Mouse (Mus musculus) heart, adult 9 months (tissue): ENCODE results near the gene Defb43.

Experiments used
- DNase-seq, 2 experiments: peaks; one replicate each; pipeline ENCODE4 v3.0.0; 2022; ENCODE audit warnings: low spot score in 2 of 2

Gene Defb43

DNA sequence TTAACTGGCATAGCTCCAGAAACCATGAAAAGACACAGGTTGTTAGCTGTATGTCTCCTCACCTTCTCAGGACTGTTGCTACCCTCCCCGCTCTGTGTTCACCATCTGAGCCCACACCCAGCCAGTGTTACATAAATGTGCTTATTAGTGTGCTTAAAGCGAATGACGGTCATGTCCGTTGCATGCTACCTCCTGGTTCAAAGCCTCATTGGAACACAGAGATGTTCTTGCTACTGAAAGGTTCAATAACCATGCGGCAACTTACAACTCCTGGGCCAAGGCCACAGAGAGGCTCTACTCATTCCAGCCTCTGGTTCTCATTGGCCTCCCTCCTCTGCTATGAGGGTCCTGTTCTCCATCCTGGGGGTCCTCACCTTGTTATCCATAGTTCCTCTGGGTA is at the start of gene Defb43:
Defb43 (plus strand) TSS at position 301 of the 400 bp plus-strand sequence.
- no peak for DNase-seq

DNA sequence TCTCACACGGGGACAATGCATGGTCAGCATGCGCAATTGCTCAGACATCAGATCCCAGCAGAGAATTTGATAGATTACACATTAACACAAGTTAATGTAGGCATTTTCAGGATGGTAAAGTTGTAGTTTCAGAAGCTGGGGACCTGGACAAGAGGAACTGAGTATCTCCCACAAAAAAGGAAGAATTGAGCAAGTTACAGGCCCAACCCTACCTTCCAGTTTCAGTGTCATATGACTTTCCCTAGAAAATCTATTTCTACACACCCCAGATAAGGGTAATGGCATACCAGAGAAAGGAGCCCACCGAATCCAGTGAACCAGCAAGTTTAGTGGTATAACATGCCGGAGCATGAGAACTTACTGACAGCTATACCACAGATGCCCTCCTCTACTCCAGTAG is 47.9 kb upstream of the Defb43 start:
- no peak for DNase-seq

DNA sequence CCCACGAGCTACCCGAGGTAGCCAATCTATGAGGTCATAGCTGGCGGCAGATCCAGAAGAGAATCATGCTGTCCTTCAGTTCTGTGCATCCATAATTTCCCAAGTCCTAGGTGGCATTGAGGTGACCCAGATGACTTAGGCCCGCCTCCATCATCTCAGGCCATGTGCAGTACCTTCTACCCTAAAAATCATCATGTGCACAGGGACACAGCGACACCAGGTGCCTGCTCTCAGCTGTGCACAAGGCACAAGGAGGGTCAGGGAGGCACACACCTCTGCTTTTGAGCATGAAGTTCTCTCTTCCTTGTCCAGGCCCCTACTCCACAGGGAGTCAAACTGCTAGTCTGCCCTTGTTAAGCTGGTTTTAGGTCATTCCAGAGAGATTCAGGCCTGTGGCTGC is 46.2 kb upstream of the Defb43 start:
- no peak for DNase-seq

DNA sequence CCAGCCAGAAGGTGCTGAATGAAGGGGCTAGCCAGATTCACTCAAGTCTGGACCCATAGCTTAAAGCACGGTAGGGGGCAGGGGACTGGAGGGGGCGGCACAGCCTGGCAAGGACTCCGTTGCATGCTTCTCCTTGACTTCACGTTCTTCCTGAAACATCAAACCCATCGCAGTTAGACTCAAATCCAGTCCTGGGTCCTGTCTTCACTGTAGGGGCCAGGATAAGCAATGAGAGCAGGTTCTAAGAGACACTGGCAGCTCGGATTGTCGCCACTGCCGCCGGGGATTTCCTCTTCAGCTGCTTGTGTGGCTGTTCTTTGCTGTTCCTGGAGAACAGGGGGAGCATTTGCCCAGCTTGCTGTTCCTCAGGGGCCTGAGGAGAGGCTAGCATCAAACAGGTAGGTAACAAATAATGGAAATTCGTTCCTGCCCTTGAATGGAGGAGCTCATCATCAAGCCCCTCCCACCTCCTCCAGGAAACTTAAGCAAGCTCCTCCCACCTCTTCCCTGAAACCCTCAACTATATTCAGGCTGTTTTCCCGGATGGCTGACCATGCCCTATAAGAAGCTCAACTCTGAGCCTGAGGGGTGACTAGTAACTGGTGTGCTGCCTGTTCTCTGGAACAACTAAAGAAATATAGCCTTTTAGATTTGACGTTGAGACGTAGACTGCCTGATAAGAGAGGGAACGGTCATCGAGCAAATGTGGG is 45.6 kb upstream of the Defb43 start:
- no peak for DNase-seq

DNA sequence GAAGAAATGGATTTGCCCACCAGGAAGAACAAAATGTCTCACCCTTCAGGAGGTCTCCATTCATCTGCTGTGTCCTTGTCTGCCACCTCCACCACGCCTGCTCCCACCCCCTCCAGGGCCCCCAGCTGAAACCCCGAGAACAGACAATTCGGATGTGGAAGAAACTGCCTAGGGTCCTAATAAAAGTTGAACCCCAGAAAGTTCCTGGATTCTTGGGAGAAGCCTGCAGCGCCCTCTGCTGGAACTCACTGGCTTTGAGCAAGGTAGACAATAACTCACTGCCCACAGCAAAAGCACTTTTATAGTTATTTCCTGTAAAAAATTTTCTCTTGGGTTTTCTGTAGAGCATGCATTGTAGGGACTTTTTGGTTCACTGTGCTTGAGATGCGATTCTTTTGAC is 36.5 kb upstream of the Defb43 start:
- peak; percentile 1 to 65 for DNase-seq

DNA sequence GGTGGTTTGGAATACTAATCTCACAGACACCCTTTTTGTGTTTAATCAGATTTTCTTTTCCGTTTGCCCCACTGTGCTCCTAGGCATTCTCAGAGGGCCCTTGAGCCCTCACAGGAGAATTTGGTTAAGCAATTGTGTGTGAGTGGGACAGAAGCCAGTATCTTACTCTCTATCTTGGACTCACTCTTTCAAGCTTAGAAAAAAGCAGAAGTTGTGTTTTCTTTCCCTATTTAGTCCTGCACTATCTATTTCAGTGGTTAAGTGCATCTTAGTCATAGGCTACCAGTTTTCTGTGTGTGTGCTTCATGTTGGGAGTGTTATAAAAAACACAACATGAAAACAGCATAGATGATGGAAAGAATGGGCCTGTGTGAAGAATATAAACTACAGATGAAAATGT is 31.8 kb upstream of the Defb43 start:
- no peak for DNase-seq

DNA sequence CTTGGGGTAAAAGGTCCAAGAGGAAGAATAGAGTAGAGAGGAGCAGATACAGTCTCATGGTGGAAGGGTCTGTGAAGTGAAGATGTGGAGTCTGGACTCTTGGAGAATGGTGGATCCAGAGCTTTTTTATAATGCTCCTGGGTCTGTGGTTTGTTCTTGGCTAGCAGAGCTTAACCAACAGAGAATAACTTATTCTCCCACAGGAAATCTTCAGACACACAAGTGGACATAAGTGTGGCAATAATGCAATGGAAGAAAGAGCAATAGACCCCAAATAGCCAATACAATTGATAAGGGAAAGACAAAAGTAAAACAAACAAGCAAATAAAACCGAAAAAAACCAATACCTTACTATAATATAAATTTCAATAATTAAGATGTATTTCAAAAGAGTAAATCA is 27.2 kb upstream of the Defb43 start, which contains the start of gene Defb48:
Defb48 (minus strand) TSS at position 101 of the 400 bp plus-strand sequence.
- DNase-seq = no peak

DNA sequence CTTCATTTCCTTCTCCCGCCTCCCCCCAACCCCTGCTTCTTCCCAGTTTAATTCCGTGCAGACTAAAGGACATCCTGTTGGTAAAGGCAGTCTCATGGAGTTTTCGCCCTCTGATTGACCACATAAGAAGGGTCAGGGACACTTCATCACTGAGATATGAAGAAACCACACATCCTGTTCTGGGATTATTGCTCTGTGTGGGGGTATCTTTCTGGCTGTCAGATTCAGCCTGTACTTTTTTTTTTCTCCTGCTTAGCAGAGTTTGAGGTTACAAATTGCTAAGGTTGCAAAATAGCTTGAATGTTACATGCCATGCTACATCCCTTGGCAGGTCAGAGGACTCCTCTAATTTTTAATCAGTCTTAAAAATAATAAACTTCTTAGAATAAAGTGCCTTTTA is 20.3 kb upstream of the Defb43 start:
- DNase-seq = no peak

DNA sequence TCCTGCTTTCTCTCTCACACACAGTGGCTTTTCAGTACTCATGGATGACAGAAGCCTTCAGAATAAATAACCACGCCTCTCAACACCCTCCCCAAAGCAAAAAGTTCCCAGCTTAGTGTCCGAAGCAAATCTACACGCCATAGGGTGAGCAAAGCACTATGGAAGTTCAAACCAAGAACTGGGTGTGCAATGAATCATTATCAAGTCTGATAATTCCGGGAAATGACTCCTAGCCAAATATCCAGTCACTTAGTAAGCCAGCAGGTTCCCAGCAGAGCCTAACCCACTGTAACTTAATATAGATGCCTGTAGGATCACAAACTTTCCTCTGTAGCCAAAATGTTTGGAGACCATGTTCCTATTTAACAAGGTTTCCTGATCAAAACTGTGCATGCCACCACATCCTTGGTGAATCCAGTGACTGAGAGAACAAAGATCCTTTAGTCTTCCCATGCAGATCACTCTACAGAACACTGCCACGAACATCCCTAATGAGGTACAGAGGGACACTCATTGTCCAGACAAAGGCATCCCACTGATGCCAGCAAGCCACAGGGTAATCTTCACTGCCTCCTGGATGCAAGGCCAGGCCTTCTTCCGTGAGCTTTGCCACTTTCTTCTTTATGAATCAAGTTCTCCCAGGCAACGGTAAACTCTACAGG is 19.6 kb upstream of the Defb43 start:
- DNase-seq = no peak

DNA sequence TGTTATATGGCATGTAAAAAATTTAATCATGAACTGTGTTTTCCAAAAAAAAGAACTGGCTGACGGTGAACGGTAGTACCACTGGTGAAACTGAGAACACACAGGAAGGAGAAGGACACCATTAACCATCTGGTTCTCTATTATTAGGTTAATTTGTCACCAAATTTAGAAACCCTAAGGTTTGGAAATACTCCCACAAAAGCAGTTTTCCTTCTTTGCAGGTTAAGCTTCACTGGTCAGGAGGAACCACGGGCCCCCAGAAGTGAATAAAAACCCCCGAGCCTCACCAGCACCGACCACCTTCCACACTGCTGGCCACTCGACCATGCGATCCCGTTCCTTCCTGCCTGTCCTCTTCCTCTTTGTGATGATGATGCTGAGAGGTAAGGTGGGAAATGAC is 13.8 kb upstream of the Defb43 start, which contains the start of gene Defb47:
Defb47 (plus strand) TSS at position 301 of the 400 bp plus-strand sequence.
- DNase-seq = no peak

DNA sequence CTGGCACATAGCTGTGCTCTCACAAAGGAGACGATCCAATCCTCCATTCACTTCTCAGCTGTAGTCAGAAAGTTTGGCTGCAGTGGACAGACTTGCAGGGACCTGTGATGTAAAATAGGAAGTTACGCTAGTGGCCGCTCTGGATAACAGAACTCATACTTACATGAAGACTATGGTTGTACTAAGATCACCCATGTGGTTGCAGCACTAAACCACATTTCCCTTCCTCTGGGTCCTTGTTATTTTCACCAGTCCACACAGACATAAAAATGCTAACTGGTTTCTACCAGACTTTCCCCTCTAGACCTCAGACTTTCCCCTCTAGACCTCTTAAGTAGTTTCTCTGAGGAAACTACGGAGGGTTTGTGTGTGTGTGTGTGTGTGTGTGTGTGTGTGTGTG is 12.6 kb upstream of the Defb43 start:
- no peak for DNase-seq

DNA sequence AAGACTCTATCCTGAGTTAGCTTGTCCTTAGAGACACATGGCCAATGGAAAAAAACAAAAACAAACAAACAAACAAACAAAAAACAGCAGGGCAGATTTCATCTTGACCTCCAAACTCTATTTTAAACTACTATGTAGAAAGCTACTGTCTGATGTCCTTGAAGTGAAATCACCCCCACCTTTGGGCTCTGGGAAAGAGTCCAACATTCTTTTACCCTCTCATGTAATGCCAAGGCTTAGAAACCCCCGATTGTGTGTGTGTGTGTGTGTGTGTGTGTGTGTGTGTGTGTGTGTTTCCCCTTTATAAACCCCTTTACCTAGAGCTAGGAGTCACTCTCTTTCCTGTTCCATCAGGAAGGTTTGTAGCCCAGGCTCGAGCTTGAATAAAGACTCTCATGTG is 9.0 kb upstream of the Defb43 start:
- no peak for DNase-seq

DNA sequence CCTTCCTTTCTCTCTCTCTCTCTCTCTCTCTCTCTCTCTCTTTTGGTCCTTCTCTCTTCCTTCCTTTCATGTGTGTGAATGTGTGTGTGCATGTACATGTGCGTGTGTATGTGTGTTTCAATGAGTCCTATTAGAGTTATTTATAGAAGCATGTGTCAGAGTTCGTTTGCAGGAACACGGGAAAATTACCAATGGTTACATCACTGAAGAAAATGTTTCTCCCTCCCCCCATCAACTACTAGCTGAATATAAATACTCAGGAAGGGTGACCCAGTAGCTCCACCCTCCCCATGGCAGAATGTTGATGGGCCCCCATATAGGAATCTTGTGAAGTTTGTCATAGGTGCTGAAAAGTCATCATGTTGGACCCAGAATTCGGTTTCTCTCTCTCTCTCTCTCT is 1.5 kb downstream of the Defb43 start:
- no peak for DNase-seq

DNA sequence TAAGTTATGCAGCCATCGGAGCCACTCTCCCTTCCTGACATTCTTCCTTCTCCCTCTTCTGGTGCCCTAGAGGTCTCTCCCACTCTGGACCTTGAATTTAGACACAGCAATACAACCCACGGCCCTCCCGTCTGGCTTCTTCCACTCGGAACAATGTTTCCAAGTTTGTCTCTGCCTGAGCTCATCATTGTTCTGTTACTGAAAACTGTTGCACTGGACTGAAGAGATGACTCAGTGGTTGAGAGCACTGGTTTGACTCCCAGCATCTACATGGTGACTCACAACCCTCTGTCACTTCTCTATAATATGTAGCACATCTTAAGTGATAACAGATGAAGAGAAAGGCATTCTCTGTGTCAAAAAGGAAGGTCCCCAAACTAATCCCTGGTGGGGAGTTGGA is 3.1 kb downstream of the Defb43 start:
- DNase-seq = no peak

DNA sequence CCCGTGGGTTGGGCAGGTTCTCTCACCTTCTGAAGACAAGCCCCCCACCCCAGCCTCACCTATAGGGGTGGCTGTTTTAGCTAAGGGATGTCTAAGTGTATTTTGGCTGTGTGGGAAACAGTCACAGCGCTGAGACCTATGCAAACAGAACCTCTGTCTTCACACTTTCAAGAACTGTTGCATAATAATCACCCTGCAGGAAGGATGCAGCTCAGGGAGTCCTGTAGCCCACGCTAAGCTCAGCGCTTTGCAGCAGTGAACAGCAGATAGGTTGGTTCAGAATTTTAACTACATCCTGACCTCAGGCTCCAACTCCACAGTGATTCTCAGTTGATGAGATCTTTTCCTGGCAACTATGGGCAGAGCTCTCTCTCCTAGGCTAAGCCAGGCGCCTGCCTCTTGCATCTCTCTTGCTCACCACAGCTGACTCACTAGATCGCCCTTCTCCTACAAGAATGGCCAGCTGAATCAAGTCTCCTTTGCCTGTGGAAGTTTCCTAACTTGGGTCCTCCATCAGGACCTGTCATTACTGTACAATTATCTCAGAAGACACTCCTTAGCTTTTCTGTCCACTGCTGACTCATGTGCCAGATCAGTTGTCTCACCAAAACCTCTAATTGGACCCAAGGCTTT is 9.1 kb downstream of the Defb43 start:
- DNase-seq = no peak

DNA sequence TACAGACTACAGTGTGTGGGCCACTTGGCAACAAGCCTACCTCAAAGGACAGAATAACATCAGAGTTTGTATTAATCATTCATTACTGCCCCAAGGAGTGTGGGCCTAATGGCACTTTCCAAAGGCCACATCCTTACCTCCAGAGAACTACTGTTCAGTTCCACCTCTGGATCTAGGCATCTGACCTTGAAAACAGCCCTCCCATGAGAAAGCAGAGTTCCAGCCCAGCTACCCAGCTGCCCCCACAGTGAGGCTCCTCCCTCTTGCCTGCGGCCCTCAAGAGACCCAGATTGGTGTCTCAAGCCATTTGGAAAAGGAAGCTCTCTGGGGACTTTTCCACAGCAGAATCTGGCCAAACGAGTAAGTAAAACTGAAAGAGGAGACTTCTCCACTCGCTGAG is 35.1 kb downstream of the Defb43 start, which contains the start of gene Defb42:
Defb42 (plus strand) TSS at position 301 of the 400 bp plus-strand sequence.
- no peak for DNase-seq

DNA sequence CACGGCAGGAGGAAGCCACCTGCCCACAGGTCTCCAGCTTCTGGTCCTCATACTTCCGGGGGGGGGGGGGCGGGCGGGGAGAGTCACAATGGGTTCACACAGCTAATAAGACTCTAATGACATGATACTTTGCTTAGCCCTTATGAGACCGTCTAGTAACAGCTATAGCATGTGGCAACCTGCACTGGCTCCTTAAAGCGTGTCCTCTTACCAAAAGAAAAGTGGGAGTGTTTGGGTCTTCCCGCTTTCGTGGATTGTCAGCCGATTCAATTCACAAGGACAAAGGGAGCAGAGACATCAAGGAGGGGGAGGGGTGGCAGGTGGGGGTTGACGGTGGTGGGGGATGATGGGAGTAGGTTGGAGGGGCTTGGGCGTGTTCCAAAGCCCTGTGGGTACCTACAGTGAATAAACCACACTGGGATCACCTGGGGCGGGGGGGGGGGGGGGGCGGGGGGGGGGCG is 38.4 kb downstream of the Defb43 start, which contains the start of gene Defb30:
Defb30 (minus strand) TSS at position 51 of the 461 bp plus-strand sequence.
- DNase-seq = no peak

DNA sequence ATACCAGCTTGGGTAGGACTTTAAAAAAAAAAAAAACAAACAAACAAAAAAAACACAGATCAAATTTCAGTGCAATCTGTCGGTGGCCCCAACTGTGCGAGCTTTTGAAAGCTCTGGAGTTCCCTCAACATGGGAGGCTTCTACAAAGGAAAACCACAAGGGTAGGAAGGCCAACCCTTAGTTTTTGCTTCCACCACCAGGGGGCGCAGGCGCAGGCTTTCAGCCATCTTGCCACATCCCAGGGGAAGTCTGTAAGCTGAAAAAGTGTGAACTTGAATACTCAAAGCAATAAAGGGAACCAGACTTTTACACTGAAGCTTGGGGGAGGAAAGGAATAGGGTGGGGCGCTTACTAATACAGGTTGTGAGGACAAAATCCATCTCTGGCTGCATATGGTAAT is 39.2 kb downstream of the Defb43 start:
- peak in 1 of 2 experiments; percentile 65 for DNase-seq

DNA sequence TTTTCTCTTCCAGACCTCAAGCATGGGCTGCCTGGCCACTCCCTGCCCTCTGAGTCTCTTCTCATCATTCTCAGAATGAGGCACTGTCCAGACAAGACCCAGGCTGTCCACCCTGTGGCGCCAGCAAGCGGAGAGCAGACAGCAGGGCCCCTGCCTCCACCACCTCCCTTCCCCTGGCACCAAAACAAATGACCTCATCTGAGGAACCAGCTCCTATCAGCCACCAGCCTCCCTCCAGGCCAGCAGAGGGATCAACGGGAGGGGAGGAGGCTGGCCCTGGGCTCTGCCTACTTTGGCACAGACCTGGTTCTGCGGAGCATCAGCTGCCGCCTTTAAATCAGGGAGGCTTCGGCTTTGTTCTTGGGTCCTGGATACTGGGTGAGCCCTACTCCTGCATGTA is 43.2 kb downstream of the Defb43 start:
- peak; percentile 82 to 83 for DNase-seq

DNA sequence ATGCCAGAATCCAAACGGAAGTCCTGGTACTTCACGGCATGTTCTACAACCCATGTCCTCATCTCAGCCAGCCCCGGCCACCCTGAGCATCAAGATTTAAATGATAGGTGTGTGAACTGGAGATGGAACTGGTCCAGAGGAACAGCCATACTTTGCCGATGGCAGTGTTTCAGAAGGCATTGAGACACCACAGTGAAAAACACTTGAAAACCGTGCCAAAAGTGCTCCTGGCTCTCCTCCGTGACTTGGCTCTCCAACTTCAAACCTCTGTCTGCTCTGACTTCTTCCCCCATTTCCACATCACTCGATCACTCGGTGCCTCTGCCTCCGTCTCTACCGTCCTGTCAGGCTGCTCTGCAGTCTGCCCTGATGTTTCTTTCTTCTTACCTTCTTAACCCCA is 48.8 kb downstream of the Defb43 start:
- DNase-seq = no peak

DNA sequence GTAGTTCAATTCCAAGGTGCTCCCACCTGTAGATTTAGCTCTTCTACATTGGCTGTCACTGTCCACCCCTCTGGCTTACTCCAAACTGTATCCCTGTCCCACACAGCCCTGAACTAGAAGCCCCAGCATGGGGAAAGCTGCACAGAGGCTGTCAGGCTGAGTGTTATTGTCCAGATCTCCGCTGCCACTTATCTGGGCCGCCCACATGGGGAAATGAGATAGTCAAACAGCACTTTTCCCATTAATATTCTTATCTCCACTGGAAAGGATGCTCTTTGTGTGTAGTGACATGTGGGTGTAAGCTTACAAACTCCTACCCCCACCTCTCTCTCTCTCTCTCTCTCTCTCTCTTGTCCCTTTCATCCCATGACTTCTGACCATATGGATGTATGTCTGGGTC is 50.6 kb downstream of the Defb43 start:
- DNase-seq = no peak

DNA sequence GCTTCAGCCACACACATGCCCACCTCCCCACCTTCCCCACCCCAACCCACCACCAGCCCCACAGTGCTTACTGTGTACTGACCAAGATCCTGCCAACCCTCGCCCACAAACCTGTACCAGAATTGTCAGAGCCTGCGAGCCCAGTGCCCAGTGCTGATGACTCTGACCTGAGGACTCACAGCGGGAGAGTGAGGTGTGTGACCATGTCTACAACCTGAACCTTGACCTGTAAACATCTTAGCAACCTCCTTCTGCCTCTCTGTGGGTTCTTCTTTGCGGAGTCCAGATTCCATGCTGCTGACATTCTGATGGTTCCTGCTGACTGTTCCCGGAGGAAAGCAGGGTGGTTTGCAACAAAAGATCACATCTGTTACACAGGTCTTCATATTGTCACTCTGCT is 53.8 kb downstream of the Defb43 start:
- no peak for DNase-seq
